Mouse (Mus musculus): ENCODE results near the gene Olfr323. TPM values are rescaled to one million over a fixed set of nuclear protein-coding genes. Genes with fewer than 3 reads are reported as not detected.

Gene Olfr323
- polyA plus RNA-seq (2016; fragmentation: Nextera tagmentation; extraction: Ambion mirVana), result not detected in 2 replicates

DNA sequence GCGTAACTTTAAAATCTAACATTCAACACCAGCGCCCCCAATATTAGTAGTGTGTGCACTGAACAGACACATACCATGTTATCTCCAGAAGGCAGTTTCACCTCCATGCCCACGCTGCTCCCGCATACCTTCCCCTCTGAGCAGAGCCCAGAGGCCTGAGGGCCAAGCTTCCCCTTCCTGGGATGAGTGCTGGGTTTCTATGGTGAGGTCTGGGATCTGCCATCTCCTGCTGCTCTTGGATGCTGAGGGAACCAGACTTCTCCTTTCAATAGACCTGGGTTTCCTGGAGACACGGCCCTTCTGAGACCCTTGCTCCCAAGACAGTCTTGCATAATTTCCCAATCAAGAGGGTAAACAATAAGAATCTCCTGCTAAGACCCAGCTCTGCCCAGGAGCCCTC, at the start of gene Olfr323:
Gene Olfr323, minus strand, starts transcription at position 101 of the 400 bp plus-strand sequence.
- H3K4me3 ChIP-seq, result no peak within 1 kb of the TSS
- no peak within 1 kb of the TSS for H3K27ac ChIP-seq
- no peak within 1 kb of the TSS for H3K4me2 ChIP-seq (replicated peaks)
- 76% methylated on average over 5 of the region's 5 CpGs for WGBS
- H3K27me3 ChIP-seq, result no peaks in the 10 kb centered on the region
- H3K4me1 ChIP-seq, result no peaks in the 10 kb centered on the region
- H3K9ac ChIP-seq, result no peak within 1 kb of the TSS
- ATAC-seq (ENCODE audit: insufficient number of reproducible peaks, insufficient read depth, low FRiP score, low TSS enrichment), result no peak
- H3K36me3 ChIP-seq, result no peaks in the 10 kb centered on the region
- H3K9me3 ChIP-seq, result no peaks in the 10 kb centered on the region

- 55% methylated on average over 4 of the region's 4 CpGs for WGBS
- Histone ChIP-seq H3K4me1 (no peaks in the 10 kb centered on the region), H3K4me3 (no peak overlapping the region), H3K9ac (no peak overlapping the region), H3K36me3 (no peaks in the 10 kb centered on the region), H3K27ac (no peak overlapping the region), H3K9me3 (no peaks in the 10 kb centered on the region), H3K27me3 (no peaks in the 10 kb centered on the region), H3K4me2 (replicated peaks) (no peak overlapping the region)
- no peak for ATAC-seq (ENCODE audit: insufficient number of reproducible peaks, insufficient read depth, low FRiP score, low TSS enrichment)
Observed at GRCm38 (mm10) chr11:58671825-58672224, 41.5 kb upstream of the Olfr323 start.

DNA sequence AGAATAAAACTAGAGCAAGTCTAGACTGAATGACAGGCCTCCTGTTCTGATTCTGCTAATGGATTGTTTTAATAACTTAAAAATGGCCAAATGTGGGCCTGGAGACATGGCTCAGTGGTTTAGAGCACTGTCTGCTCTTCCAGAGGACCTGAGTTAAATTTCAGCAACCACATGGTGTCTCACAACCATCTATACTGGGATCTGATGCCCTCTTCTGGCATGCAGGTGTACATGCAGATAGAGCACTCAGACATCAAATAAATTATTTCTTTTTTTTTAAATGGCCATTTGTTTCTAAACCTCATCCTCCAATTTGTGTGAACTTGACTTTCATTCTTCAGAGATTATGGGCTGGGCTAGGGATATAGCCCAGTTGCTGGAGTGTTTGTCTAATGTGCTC, 39.0 kb upstream of the Olfr323 start:
- Histone ChIP-seq H3K4me1 (no peaks in the 10 kb centered on the region), H3K27ac (no peak overlapping the region), H3K9me3 (no peaks in the 10 kb centered on the region), H3K4me3 (no peak overlapping the region), H3K27me3 (no peaks in the 10 kb centered on the region), H3K36me3 (no peaks in the 10 kb centered on the region), H3K9ac (no peak overlapping the region), H3K4me2 (replicated peaks) (no peak overlapping the region)
- ATAC-seq (ENCODE audit: insufficient number of reproducible peaks, insufficient read depth, low FRiP score, low TSS enrichment), result no peak

- 87% methylated on average over 4 of the region's 4 CpGs for WGBS
- Histone ChIP-seq H3K4me1 (no peaks in the 10 kb centered on the region), H3K4me3 (no peak within 1 kb of the TSS), H3K4me2 (replicated peaks) (no peak within 1 kb of the TSS), H3K27me3 (no peaks in the 10 kb centered on the region), H3K9me3 (no peaks in the 10 kb centered on the region), H3K9ac (no peak within 1 kb of the TSS), H3K36me3 (no peaks in the 10 kb centered on the region), H3K27ac (no peak within 1 kb of the TSS)
- no peak for ATAC-seq (ENCODE audit: insufficient number of reproducible peaks, insufficient read depth, low FRiP score, low TSS enrichment)
Observed at GRCm38 (mm10) chr11:58658596-58658995, 28.3 kb upstream of the Olfr323 start, which contains the start of gene Olfr322. TSS of gene Olfr322 (plus strand) at chr11:58658782.

DNA sequence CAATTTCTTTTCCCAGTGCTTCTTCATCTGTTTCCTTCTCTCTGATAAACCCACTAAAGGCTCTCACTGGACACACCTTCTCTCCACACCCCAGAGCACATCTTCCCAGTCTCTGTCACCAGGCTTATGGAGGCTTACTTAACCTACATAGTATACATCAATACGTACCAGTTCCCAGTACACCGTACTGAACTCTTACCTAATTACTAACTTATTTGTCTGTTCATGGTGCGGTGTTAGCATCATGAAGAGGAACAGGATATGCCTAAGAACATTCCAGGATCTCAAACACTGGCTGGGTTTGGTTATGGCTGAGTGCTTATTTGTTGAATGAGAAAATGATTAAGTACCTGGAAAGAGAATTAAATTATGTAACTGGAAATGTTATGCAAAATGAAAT, 24.9 kb upstream of the Olfr323 start:
- H3K36me3 ChIP-seq, result no peaks in the 10 kb centered on the region
- no peak for ATAC-seq (ENCODE audit: insufficient number of reproducible peaks, insufficient read depth, low FRiP score, low TSS enrichment)
- no peak overlapping the region for H3K9ac ChIP-seq
- H3K4me1 ChIP-seq, result no peaks in the 10 kb centered on the region
- no peak overlapping the region for H3K4me2 ChIP-seq (replicated peaks)
- H3K27me3 ChIP-seq, result no peaks in the 10 kb centered on the region
- H3K9me3 ChIP-seq, result no peaks in the 10 kb centered on the region
- H3K27ac ChIP-seq, result no peak overlapping the region
- no peak overlapping the region for H3K4me3 ChIP-seq
- WGBS, result 82% methylated on average over 3 of the region's 3 CpGs

DNA sequence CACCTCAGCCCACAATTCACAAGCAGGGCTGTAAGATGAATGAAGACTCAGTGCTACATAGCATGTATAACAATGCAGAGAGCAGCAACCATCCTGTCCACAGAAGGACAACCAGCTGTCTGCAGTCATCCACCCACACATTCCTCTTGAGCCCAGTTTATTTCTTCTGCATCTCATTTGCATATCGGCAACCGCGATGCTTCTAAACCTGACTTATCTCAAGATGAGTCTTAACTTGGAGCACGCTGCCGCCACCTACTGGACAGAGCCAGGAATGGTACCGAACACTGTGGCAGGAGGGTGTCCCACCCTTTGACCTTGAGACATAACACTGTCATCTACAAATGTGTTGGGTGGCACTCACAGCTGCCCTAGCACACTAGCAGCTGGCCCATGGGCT, 13.0 kb upstream of the Olfr323 start:
- 33% methylated on average over 6 of the region's 6 CpGs for WGBS
- H3K4me2 ChIP-seq (replicated peaks), result no peak overlapping the region

GRCm38 (mm10) chr11:58641638-58642358, 11.5 kb upstream of the Olfr323 start:
- Histone ChIP-seq H3K4me2 (replicated peaks) (no peak overlapping the region), H3K9me3 (no peaks in the 10 kb centered on the region), H3K27me3 (peaks cover 23% of the 10 kb centered on the region), H3K9ac (no peak overlapping the region), H3K4me1 (peaks cover 9% of the 10 kb centered on the region), H3K4me3 (no peak overlapping the region), H3K27ac (0 out of 2 replicates have a peak overlapping the region, but pooled peaks have one; percentile 19), H3K36me3 (no peaks in the 10 kb centered on the region)
- peak; percentile 81; the same call in 1 of the 2 replicates for ATAC-seq (ENCODE audit: insufficient number of reproducible peaks, insufficient read depth, low FRiP score, low TSS enrichment)
- 83% methylated on average over 13 of the region's 13 CpGs for WGBS

More for the DNA sequence above, 13.0 kb upstream of the Olfr323 start:
- Histone ChIP-seq H3K27ac (no peak overlapping the region), H3K9me3 (no peaks in the 10 kb centered on the region), H3K36me3 (no peaks in the 10 kb centered on the region), H3K4me3 (no peak overlapping the region), H3K27me3 (peaks cover 23% of the 10 kb centered on the region), H3K4me1 (peaks cover 9% of the 10 kb centered on the region), H3K9ac (no peak overlapping the region)
- ATAC-seq (ENCODE audit: insufficient number of reproducible peaks, insufficient read depth, low FRiP score, low TSS enrichment), result no peak

- H3K36me3 ChIP-seq, result no peaks in the 10 kb centered on the region
- peak overlapping the region; percentile 33 for H3K4me3 ChIP-seq
- H3K27ac ChIP-seq, result no peak overlapping the region
- WGBS, result 21% methylated on average over 14 of the region's 14 CpGs
- H3K4me2 ChIP-seq (replicated peaks), result peak overlapping the region; percentile 73
- peaks cover 9% of the 10 kb centered on the region for H3K4me1 ChIP-seq
- no peaks in the 10 kb centered on the region for H3K9me3 ChIP-seq
- peaks cover 23% of the 10 kb centered on the region for H3K27me3 ChIP-seq
- no peak for ATAC-seq (ENCODE audit: insufficient number of reproducible peaks, insufficient read depth, low FRiP score, low TSS enrichment)
- H3K9ac ChIP-seq, result peak overlapping the region; percentile 28; the same call in 1 of the 2 replicates
Observed at GRCm38 (mm10) chr11:58641057-58641456, 10.8 kb upstream of the Olfr323 start.

GRCm38 (mm10) chr11:58640272-58640867, 10.1 kb upstream of the Olfr323 start, which contains the start of gene Trim58:
TSS of gene Trim58 (plus strand) at chr11:58640465.
- peak; percentile 35; the same call in 1 of the 2 replicates for ATAC-seq (ENCODE audit: insufficient number of reproducible peaks, insufficient read depth, low FRiP score, low TSS enrichment)
- Histone ChIP-seq H3K36me3 (no peaks in the 10 kb centered on the region), H3K9me3 (no peaks in the 10 kb centered on the region), H3K27me3 (peaks cover 23% of the 10 kb centered on the region), H3K4me2 (replicated peaks) (peak within 1 kb of the TSS; percentile 73), H3K4me1 (peaks cover 9% of the 10 kb centered on the region), H3K27ac (peak within 1 kb of the TSS; percentile 42; the same call in 1 of the 2 replicates), H3K4me3 (peak within 1 kb of the TSS; percentile 33), H3K9ac (peak within 1 kb of the TSS; percentile 28; the same call in 1 of the 2 replicates)
- 2% methylated on average over 34 of the region's 34 CpGs for WGBS

GRCm38 (mm10) chr11:58638176-58638701, 7.9 kb upstream of the Olfr323 start:
- H3K4me3 ChIP-seq, result no peak overlapping the region
- no peak overlapping the region for H3K4me2 ChIP-seq (replicated peaks)
- no peaks in the 10 kb centered on the region for H3K9me3 ChIP-seq
- peaks cover 23% of the 10 kb centered on the region for H3K27me3 ChIP-seq
- 48% methylated on average over 7 of the region's 7 CpGs for WGBS
- no peaks in the 10 kb centered on the region for H3K36me3 ChIP-seq
- H3K4me1 ChIP-seq, result peaks cover 9% of the 10 kb centered on the region
- no peak overlapping the region for H3K27ac ChIP-seq
- H3K9ac ChIP-seq, result no peak overlapping the region
- ATAC-seq (ENCODE audit: insufficient number of reproducible peaks, insufficient read depth, low FRiP score, low TSS enrichment), result no peak

GRCm38 (mm10) chr11:58636376-58636977, 6.2 kb upstream of the Olfr323 start:
- 25% methylated on average over 4 of the region's 4 CpGs for WGBS
- H3K4me2 ChIP-seq (replicated peaks), result no peak overlapping the region
- no peak overlapping the region for H3K9ac ChIP-seq
- no peaks in the 10 kb centered on the region for H3K36me3 ChIP-seq
- ATAC-seq (ENCODE audit: insufficient number of reproducible peaks, insufficient read depth, low FRiP score, low TSS enrichment), result no peak
- H3K9me3 ChIP-seq, result no peaks in the 10 kb centered on the region
- peaks cover 9% of the 10 kb centered on the region for H3K4me1 ChIP-seq
- peaks cover 16% of the 10 kb centered on the region for H3K27me3 ChIP-seq
- H3K4me3 ChIP-seq, result no peak overlapping the region
- H3K27ac ChIP-seq, result no peak overlapping the region

Measured in embryonic facial prominence, embryonic 12.5 days (tissue).